Mouse (Mus musculus) C2C12 (cell line): ENCODE results near the gene Gm42372.

Experiments
- CEBPB ChIP-seq: IDR thresholded peaks from one replicate; pipeline ENCODE4 v1.6.1; 2011; ENCODE audit warnings: low read depth, mild to moderate bottlenecking, control low read depth, moderate library complexity
- CTCF ChIP-seq: IDR thresholded peaks from one replicate; pipeline ENCODE4 v1.5.1; 2011; ENCODE audit not compliant: control insufficient read depth, insufficient read depth, insufficient read length

GRCm38 (mm10) chr7:17028923-17029322, 46.0 kb downstream of the Gm42372 start:
- TF ChIP-seq CTCF (no peak), CEBPB (no peak)
